Mouse (Mus musculus) intestine, postnatal 0 days (tissue): ENCODE results near the gene Slc44a5. TPM values are rescaled to one million over a fixed set of nuclear protein-coding genes. Genes with fewer than 3 reads are reported as not detected.

Experiments
- ATAC-seq: fragments of 200-750 bp; cut with Nextera tagmentation; 2 replicates; pipeline ENCODE4 v1.8.0; 2017; ENCODE audit warnings: mild to moderate bottlenecking, moderate TSS enrichment, moderate library complexity
- H3K27ac ChIP-seq: fragments of 300-500 bp; sonication (generic); 2 replicates; pipeline ENCODE4 v1.5.1; 2014; ENCODE audit warnings: mild to moderate bottlenecking, low read depth, low read length, moderate library complexity
- H3K27me3 ChIP-seq: fragments of 300-500 bp; sonication (generic); replicated peaks from 2 replicates; pipeline ENCODE4 v1.6.1; 2014; ENCODE audit warnings: low read length, mixed read lengths; ENCODE audit not compliant: control insufficient read depth, insufficient read depth
- H3K36me3 ChIP-seq: fragments of 300-500 bp; sonication (generic); 2 replicates; pipeline ENCODE4 v1.6.1; 2014; ENCODE audit warnings: mild to moderate bottlenecking, moderate library complexity; ENCODE audit not compliant: control insufficient read depth, insufficient read depth
- H3K4me1 ChIP-seq: fragments of 300-500 bp; sonication (generic); replicated peaks from 2 replicates; pipeline ENCODE4 v1.6.1; 2014; ENCODE audit warnings: antibody characterized with exemption, low read length, mixed read lengths; ENCODE audit not compliant: control insufficient read depth, insufficient read depth
- H3K4me2 ChIP-seq: fragments of 300-500 bp; sonication (generic); replicated peaks from 2 replicates; pipeline ENCODE4 v1.6.1; 2014; ENCODE audit warnings: low read depth, mild to moderate bottlenecking, moderate library complexity
- H3K4me3 ChIP-seq: fragments of 300-500 bp; sonication (generic); 2 replicates; pipeline ENCODE4 v1.5.1; 2014; ENCODE audit warnings: low read depth, low read length
- H3K9ac ChIP-seq: fragments of 300-500 bp; sonication (generic); 2 replicates; pipeline ENCODE4 v1.6.1; 2014; ENCODE audit warnings: mild to moderate bottlenecking, low read depth, low read length
- H3K9me3 ChIP-seq: fragments of 300-500 bp; sonication (generic); 2 replicates; pipeline ENCODE4 v1.6.1; 2016; ENCODE audit warnings: mixed run types; ENCODE audit not compliant: control insufficient read depth
- CTCF ChIP-seq: sonication (generic); IDR thresholded peaks from 2 replicates; pipeline ENCODE4 v1.5.1; 2016; ENCODE audit warnings: low read depth, mild to moderate bottlenecking, control low read depth, antibody characterized with exemption, moderate library complexity
- WGBS: fragments of 180-500 bp; shearing (Covaris S2); extraction: QIAGEN DNeasy Blood & Tissue Kit; methylation state at CpG from one replicate; pipeline ENCODE4 v1.1.7; 2014; 5-methylcytosine and 5-hydroxymethylcytosine counted together
- polyA plus RNA-seq: library from polyadenylated mRNA; unstranded; fragments of >200 nt; fragmentation: Nextera tagmentation; extraction: Ambion mirVana; gene quantifications from 2 replicates; pipeline ENCODE4 v1.2.1, GENCODE M21; 2015

Gene Slc44a5
- polyA plus RNA-seq, 1 experiment from 2014 or later: 0.43 TPM

DNA sequence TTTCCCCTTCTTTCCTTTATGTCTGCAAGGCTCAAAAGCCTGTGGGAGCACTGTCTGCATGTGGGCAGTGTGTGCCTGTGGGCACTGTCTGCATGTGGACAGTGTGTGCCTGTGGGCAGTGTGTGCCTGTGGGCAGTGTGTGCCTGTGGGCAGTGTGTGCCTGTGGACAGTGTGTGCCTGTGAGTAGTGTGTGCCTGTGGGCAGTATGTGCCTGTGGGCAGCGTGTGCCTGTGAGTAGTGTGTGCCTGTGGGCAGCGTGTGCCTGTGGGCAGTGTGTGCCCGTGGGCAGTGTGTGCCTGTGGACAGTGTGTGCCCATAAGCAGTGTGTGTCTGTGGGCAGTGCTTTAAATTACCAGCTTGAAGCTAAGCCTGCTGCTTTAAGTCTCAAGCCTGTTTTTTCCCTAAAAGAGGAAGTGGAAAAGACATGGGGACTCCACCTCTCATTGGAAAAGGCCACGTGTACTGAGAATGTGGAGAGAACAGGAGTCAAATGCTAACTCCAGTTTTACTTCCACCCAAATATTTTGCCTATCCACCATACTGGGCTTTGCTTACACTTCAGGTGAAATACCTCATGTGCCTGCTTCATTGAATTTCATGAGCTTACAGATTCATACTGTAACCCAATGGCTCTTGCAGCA, 315.3 kb downstream of the Slc44a5 start:
- H3K36me3 ChIP-seq: no peaks in the 10 kb centered on the region
- no peaks in the 10 kb centered on the region for H3K27me3 ChIP-seq
- no peak overlapping the region for H3K27ac ChIP-seq
- H3K4me1 ChIP-seq: no peaks in the 10 kb centered on the region
- 73% methylated on average over 4 of the region's 4 CpGs for WGBS
- no peaks in the 10 kb centered on the region for H3K9me3 ChIP-seq
- H3K4me2 ChIP-seq: no peak overlapping the region
- no peak overlapping the region for H3K4me3 ChIP-seq
- TF ChIP-seq CTCF: no peak
- no peak for ATAC-seq
- H3K9ac ChIP-seq: no peak overlapping the region

DNA sequence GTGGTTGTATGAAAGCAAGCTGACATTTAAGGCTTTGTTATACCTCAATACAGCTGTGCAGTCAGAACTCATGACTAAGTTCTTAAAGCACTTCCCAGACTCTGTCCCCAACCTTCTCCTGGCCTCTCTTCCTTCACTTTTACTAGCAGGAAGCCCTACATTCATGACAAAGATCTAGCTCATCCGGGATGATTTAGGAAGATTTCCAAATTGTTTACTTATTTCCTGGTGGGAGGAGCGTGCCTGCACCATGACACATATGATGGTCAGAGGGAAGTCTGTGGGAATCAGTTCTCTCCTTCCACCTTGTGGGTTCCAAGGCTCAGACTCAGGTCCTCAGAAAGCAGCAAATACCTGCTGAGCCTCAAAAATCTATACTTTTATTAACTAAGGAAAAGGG, 317.1 kb downstream of the Slc44a5 start:
- Histone ChIP-seq H3K36me3 (no peaks in the 10 kb centered on the region), H3K4me1 (no peaks in the 10 kb centered on the region), H3K9ac (no peak overlapping the region), H3K27ac (no peak overlapping the region), H3K27me3 (no peaks in the 10 kb centered on the region), H3K4me2 (no peak overlapping the region), H3K4me3 (no peak overlapping the region), H3K9me3 (no peaks in the 10 kb centered on the region)
- WGBS: 44% methylated on average over 2 of the region's 2 CpGs
- no peak for TF ChIP-seq CTCF
- no peak for ATAC-seq

DNA sequence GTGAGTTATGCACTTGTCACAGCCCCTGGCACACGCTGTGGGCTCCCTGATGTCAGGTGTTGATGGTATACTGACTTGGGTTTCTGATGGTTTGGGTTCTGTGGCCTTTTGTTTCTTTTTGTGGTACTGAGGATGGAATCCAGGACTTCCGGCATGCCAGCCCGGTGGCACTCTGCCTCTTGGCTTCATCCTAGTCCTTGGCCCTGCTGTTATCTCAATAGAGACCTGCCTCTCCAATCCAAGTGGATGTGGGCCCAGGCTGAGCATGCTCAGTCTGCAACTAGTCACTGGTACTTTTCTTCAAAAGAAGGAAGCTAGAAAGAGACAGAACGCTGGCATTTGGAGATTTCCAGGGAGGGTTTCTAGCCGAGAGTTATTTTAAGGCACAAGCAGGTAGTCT, 318.9 kb downstream of the Slc44a5 start:
- Histone ChIP-seq H3K4me3 (no peak overlapping the region), H3K27ac (no peak overlapping the region), H3K9me3 (no peaks in the 10 kb centered on the region), H3K36me3 (no peaks in the 10 kb centered on the region), H3K9ac (no peak overlapping the region), H3K27me3 (no peaks in the 10 kb centered on the region), H3K4me1 (no peaks in the 10 kb centered on the region), H3K4me2 (no peak overlapping the region)
- no peak for ATAC-seq
- no peak for TF ChIP-seq CTCF
- WGBS: 78% methylated on average over 5 of the region's 5 CpGs

DNA sequence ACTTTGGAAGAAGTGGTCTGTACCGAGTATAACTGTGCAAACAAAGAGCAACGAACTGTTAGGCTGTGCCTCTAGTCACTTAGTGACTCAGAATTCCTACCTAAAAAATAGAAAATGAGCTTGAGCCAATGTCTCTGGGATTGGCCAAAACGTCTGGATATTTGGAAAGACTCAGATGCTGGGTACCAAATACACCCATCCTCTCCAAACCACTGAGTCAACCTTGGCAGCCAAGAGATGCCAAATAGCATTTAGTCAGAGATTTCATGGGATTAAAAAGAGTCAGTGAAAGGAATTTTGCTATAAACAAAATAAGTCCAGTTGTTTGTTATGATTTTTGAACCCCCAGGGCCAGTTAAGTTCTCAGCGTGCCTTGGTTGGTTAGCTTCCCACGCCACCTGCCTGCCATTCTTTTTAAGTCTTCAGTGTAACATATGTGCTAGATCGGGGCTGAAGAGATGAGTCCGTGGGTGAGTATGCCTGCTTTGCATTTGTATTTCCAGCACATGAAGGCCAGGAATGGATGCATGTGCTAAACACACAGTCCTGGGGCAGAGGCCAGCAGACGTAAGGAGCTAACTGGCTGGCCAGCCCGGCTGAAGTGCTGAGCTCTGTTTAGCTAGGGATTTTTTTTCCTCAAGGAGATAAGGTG, 320.7 kb downstream of the Slc44a5 start:
- no peak for TF ChIP-seq CTCF
- Histone ChIP-seq H3K36me3 (no peaks in the 10 kb centered on the region), H3K27ac (no peak overlapping the region), H3K27me3 (no peaks in the 10 kb centered on the region), H3K4me3 (no peak overlapping the region), H3K9ac (no peak overlapping the region), H3K4me2 (no peak overlapping the region), H3K9me3 (no peaks in the 10 kb centered on the region), H3K4me1 (no peaks in the 10 kb centered on the region)
- WGBS: 56% methylated on average over 9 of the region's 9 CpGs
- no peak for ATAC-seq

DNA sequence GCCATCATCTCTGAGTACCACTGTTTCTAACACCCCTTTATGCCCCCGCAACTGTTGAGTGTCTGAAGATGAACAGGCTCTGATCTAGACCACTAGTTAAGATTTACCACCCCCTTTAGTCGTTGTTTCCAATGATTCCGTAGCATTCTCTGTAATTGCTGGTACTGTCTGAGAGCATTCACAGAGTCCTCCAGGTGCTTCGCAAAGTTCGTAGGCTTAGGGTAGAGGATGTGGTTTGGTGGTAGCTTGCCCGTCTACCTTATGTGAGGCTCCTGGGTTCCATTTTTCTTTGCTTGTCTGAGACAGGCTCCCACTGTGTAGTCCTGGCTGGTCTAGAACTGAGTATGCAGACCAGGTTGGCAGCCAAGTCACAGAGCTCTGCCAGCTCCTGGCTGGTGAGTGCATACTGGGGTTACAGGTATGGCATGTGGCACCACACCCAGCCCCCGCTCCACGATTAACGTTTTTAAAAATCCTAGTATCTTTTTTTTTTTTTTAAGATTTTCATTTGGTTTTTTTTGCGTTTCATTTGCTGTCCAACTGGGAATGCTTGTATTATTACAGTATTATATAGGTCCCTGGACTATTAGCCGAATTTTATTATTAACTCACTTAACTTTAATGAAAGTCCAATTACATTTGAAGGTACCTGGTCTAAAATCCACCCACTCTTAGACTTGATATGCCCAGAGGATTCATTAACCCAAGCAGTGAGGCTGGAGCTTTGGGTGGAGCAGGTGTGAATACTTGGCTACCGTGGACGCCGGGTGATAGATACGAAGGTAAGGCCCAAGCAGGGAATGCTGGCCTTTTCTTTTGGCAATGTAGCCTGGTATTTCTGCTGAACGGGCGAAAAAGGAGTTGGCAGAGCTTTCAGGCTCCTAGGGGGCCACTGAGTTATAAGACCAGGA, 321.9 kb downstream of the Slc44a5 start:
- no peak for TF ChIP-seq CTCF
- no peaks in the 10 kb centered on the region for H3K27me3 ChIP-seq
- H3K9ac ChIP-seq: no peak overlapping the region
- no peak overlapping the region for H3K4me3 ChIP-seq
- no peak for ATAC-seq
- 90% methylated on average over 17 of the region's 17 CpGs for WGBS
- no peaks in the 10 kb centered on the region for H3K36me3 ChIP-seq
- H3K27ac ChIP-seq: no peak overlapping the region
- H3K4me1 ChIP-seq: no peaks in the 10 kb centered on the region
- no peak overlapping the region for H3K4me2 ChIP-seq
- H3K9me3 ChIP-seq: no peaks in the 10 kb centered on the region

DNA sequence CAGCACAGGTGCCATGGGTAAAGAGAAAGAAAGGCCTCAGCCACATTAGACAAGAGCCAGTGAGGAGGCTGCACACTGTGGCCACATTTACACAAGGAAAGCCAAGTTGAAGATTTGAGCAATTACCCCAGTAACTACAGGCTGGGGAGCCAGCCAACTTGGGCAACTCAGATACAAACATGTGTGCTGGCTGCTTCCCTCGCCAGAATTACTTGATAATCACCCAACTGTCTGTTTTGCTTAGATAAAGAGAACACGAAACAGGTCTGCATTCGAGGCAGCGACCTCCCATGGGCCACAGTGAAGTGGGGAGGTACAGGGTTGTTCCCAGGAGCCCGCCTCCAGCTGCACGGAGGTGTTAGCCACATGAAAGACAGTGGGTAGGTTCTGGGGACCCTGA, 324.3 kb downstream of the Slc44a5 start:
- H3K9me3 ChIP-seq: no peaks in the 10 kb centered on the region
- 46% methylated on average over 6 of the region's 6 CpGs for WGBS

More for the DNA sequence above, 324.3 kb downstream of the Slc44a5 start:
- TF ChIP-seq CTCF: no peak
- ATAC-seq: no peak
- H3K4me3 ChIP-seq: no peak overlapping the region
- no peak overlapping the region for H3K4me2 ChIP-seq
- no peaks in the 10 kb centered on the region for H3K36me3 ChIP-seq
- H3K27me3 ChIP-seq: no peaks in the 10 kb centered on the region
- H3K4me1 ChIP-seq: no peaks in the 10 kb centered on the region
- H3K9ac ChIP-seq: no peak overlapping the region
- H3K27ac ChIP-seq: no peak overlapping the region
